Mouse (Mus musculus) ES-Bruce4 (cell line): ENCODE data around the gene Map3k14.

Experiments
- CTCF ChIP-seq: IDR thresholded peaks from one replicate; pipeline ENCODE4 v1.8.1; 2011; ENCODE audit warnings: low read depth, low read length
- POLR2A ChIP-seq: IDR thresholded peaks from one replicate; pipeline ENCODE4 v1.8.1; 2011; ENCODE audit warnings: low read length; ENCODE audit not compliant: insufficient read depth

- TF ChIP-seq CTCF (no peak), POLR2A (no peak)
Measured at GRCm38 (mm10) chr11:103285276-103285675, 18.0 kb upstream of the Map3k14 start.
